Mouse (Mus musculus): ENCODE measurements around the gene Soga1.

- TF ChIP-seq POLR2A (IDR thresholded peaks at IDR 0.05; ENCODE audit: low read depth, low read length) (peak; percentile 66), CTCF (IDR thresholded peaks at IDR 0.05; ENCODE audit: extremely low read depth, insufficient read length, insufficient replicate concordance, low read depth, low read length) (no peak)
These were observed 7.7 kb upstream of the Soga1 start, which contains the start of gene Tldc2 for GRCm38 (mm10) chr2:157086796-157087195.

Measured in small intestine, adult 2 months (tissue).